Mouse (Mus musculus): ENCODE results near the gene Trabd2b.

- TF ChIP-seq CTCF (IDR thresholded peaks at IDR 0.05; ENCODE audit: insufficient read depth, low read depth, low read length) (no peak), POLR2A (IDR thresholded peaks at IDR 0.05; ENCODE audit: insufficient read depth, low read depth, low read length) (no peak)
Measured at GRCm38 (mm10) chr4:114642469-114642868, 235.9 kb downstream of the Trabd2b start.
